Mouse (Mus musculus) forebrain, embryonic 16.5 days (tissue): ENCODE data around the gene Kcnip4. TPM values are rescaled to one million over a fixed set of nuclear protein-coding genes. Genes with fewer than 3 reads are reported as not detected.

ENCODE experiments used
- ATAC-seq: fragments of 200-750 bp; cut with Nextera tagmentation; 2 replicates; pipeline ENCODE4 v1.8.0; 2017; ENCODE audit warnings: mild to moderate bottlenecking, moderate library complexity
- H3K27ac ChIP-seq: fragments of 300-500 bp; sonication (generic); 2 replicates; pipeline ENCODE4 v1.5.1; 2014; ENCODE audit warnings: low read length, control low read depth
- H3K27me3 ChIP-seq: fragments of 300-500 bp; sonication (generic); replicated peaks from 2 replicates; pipeline ENCODE4 v1.6.1; 2014; ENCODE audit warnings: low read length; ENCODE audit not compliant: control insufficient read depth, insufficient read depth
- H3K36me3 ChIP-seq: fragments of 300-500 bp; sonication (generic); 2 replicates; pipeline ENCODE4 v1.6.1; 2014; ENCODE audit not compliant: control insufficient read depth, insufficient read depth
- H3K4me1 ChIP-seq: fragments of 300-500 bp; sonication (generic); replicated peaks from 2 replicates; pipeline ENCODE4 v1.6.1; 2014; ENCODE audit warnings: low read length; ENCODE audit not compliant: control insufficient read depth, insufficient read depth
- H3K4me2 ChIP-seq: fragments of 300-500 bp; sonication (generic); 2 replicates; pipeline ENCODE4 v1.6.1; 2014; ENCODE audit warnings: mild to moderate bottlenecking, low read length, control low read depth
- H3K4me3 ChIP-seq: fragments of 300-500 bp; sonication (generic); replicated peaks from 2 replicates; pipeline ENCODE4 v1.5.1; 2014; ENCODE audit warnings: mild to moderate bottlenecking, low read length, control low read depth
- H3K9ac ChIP-seq: fragments of 300-500 bp; sonication (generic); replicated peaks from 2 replicates; pipeline ENCODE4 v1.6.1; 2014; ENCODE audit warnings: low read depth, low read length, control low read depth
- H3K9me3 ChIP-seq: fragments of 300-500 bp; sonication (generic); 2 replicates; pipeline ENCODE4 v1.6.1; 2016; ENCODE audit warnings: low read length; ENCODE audit not compliant: control insufficient read depth
- WGBS: fragments of 180-500 bp; shearing (Covaris S2); extraction: QIAGEN DNeasy Blood & Tissue Kit; methylation state at CpG from one replicate; pipeline ENCODE4 v1.1.7; 2014; 5-methylcytosine and 5-hydroxymethylcytosine counted together
- polyA plus RNA-seq: library from polyadenylated mRNA; unstranded; fragments of >200 nt; fragmentation: Nextera tagmentation; extraction: Ambion mirVana; gene quantifications from 2 replicates; pipeline ENCODE4 v1.2.1, GENCODE M21; 2015

Kcnip4 gene
- polyA plus RNA-seq, 1 experiment from 2014 or later: 8.8 TPM

- H3K4me3 ChIP-seq: peak overlapping the region; percentile 35
- H3K4me1 ChIP-seq: peaks cover 17% of the 10 kb centered on the region
- ATAC-seq: peak; percentile 50; the same call in 1 of the 2 replicates
- H3K4me2 ChIP-seq: peak overlapping the region; percentile 63
- H3K27ac ChIP-seq: no peak overlapping the region
- H3K9me3 ChIP-seq: no peaks in the 10 kb centered on the region
- H3K36me3 ChIP-seq: no peaks in the 10 kb centered on the region
- no peaks in the 10 kb centered on the region for H3K27me3 ChIP-seq
- peak overlapping the region; percentile 50; the same call in 1 of the 2 replicates for H3K9ac ChIP-seq
- WGBS: 10% methylated on average over 12 of the region's 12 CpGs
Measured at GRCm38 (mm10) chr5:49285455-49286135, 239.1 kb downstream of the Kcnip4 start.

DNA sequence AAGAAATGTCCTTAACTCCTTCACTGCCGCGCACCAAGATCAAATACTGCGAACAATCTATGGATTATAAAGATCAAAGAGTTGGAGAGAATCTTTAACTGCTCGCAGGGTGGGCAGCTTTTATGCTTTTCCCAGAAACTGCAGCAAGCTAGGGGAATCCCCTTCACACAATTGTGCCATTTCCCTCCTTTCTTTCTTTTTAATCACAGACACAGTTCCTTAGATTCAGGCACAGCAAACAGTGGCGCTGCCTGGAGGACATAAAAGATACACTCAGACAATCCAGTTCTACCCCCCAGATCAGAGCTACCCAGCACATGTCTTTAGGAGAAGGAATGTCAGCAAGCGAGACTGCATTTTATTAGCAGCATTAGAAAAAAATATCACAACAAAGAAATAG lies 239.9 kb downstream of the Kcnip4 start:
- Histone ChIP-seq H3K27me3 (no peaks in the 10 kb centered on the region), H3K4me1 (peaks cover 17% of the 10 kb centered on the region), H3K36me3 (no peaks in the 10 kb centered on the region), H3K9ac (no peak overlapping the region), H3K4me3 (peak overlapping the region; percentile 35), H3K4me2 (peak overlapping the region; percentile 63), H3K27ac (no peak overlapping the region), H3K9me3 (no peaks in the 10 kb centered on the region)
- ATAC-seq: 0 out of 2 replicates have a peak, but pooled peaks have one; percentile 54
- WGBS: 10% methylated on average over 6 of the region's 6 CpGs

DNA sequence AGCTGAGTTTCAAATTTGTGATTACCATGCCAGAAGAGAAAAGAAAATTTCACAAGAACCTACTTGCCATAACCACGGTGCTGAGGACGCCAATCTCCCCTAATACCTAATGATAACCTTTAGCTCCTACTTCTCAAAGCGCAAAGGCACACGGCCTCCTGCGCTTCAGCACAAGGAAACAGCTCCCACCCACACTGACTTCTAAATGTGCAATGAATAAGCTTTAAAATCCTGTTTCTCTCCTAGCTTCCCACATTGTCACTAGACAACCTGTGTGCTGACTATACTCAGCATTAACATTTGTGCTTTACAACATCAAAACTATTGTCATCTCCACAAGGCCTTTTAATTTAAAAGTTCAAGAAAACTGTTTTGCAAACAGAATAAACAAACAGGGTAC lies 241.3 kb downstream of the Kcnip4 start:
- H3K27ac ChIP-seq: no peak overlapping the region
- no peak overlapping the region for H3K4me3 ChIP-seq
- 68% methylated on average over 5 of the region's 5 CpGs for WGBS
- no peaks in the 10 kb centered on the region for H3K9me3 ChIP-seq
- no peak overlapping the region for H3K9ac ChIP-seq
- H3K4me2 ChIP-seq: no peak overlapping the region
- H3K36me3 ChIP-seq: no peaks in the 10 kb centered on the region
- peaks cover 17% of the 10 kb centered on the region for H3K4me1 ChIP-seq
- ATAC-seq: no peak
- H3K27me3 ChIP-seq: no peaks in the 10 kb centered on the region

DNA sequence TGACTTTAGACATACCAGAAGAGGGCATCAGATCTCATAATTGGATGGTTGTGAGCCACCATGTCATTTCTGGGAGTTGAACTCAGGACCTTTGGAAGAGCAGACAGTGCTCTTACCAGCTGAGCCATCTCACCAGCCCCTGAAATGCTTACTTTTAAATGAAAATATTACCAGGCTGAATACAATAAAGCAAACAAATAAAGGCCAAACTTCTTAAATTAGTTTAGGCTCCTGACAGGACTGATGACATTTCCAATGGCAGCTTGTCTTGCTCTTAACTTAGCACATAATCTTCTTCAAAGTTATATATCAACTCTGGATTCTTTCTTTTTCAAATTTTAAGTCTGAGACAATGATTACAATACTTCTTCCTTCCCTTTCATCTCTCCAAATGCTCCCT lies 252.8 kb downstream of the Kcnip4 start:
- Histone ChIP-seq H3K27me3 (no peaks in the 10 kb centered on the region), H3K9me3 (no peaks in the 10 kb centered on the region), H3K4me2 (no peak overlapping the region), H3K27ac (no peak overlapping the region), H3K36me3 (no peaks in the 10 kb centered on the region), H3K4me3 (no peak overlapping the region), H3K9ac (no peak overlapping the region), H3K4me1 (no peaks in the 10 kb centered on the region)
- ATAC-seq: no peak

DNA sequence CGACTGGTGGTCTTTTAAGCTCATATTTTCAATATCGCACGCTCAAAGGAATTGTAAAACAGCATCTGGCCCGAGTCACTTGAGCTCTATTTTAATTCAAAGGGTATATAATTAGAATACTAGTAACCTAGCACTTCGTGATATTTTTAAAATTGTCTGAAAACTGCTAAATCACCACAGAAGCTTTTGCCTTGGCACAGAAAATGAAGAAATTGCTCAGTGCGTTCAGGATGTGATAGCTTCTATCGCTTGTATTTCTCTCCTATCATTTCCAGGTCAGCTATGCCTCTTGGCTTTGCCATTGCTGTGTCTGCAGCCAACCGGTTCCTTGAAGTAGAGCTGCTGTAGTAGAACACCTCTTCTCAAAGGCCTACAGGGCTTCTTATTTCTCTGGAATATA lies 255.9 kb downstream of the Kcnip4 start:
- whole genome bisulfite sequencing: 87% methylated on average over 8 of the region's 8 CpGs
- Histone ChIP-seq H3K36me3 (no peaks in the 10 kb centered on the region), H3K4me2 (no peak overlapping the region), H3K9ac (no peak overlapping the region), H3K9me3 (no peaks in the 10 kb centered on the region), H3K27ac (no peak overlapping the region), H3K4me1 (no peaks in the 10 kb centered on the region), H3K4me3 (no peak overlapping the region), H3K27me3 (no peaks in the 10 kb centered on the region)
- no peak for ATAC-seq

DNA sequence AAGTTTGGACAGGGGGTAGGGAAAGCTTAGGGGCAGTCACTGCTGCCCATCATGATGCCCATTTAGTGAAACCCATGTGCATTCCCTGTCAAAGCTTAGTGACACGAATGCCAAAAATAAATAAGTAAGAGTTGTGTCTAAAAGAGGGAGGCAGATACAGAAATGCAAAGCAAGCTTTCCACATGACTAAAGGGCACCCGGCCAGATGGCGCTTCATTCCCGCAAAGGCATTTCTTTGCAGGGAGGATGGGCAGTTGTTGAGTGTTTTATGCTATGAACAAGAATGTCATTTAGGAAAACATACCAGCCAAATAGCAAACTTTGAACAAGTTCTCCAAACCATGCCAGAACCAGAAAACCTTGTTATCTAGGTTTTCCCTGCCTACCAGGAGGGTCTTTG lies 265.4 kb downstream of the Kcnip4 start:
- Histone ChIP-seq H3K9ac (no peak overlapping the region), H3K4me2 (no peak overlapping the region), H3K27me3 (no peaks in the 10 kb centered on the region), H3K9me3 (no peaks in the 10 kb centered on the region), H3K4me3 (no peak overlapping the region), H3K4me1 (no peaks in the 10 kb centered on the region), H3K36me3 (no peaks in the 10 kb centered on the region), H3K27ac (no peak overlapping the region)
- WGBS: 88% methylated on average over 4 of the region's 4 CpGs
- ATAC-seq: no peak

GRCm38 (mm10) chr5:49256850-49257249 lies 267.9 kb downstream of the Kcnip4 start:
- H3K27ac ChIP-seq: no peak overlapping the region
- WGBS: 79% methylated on average over 3 of the region's 3 CpGs
- no peaks in the 10 kb centered on the region for H3K9me3 ChIP-seq
- no peak for ATAC-seq
- H3K9ac ChIP-seq: no peak overlapping the region
- H3K36me3 ChIP-seq: no peaks in the 10 kb centered on the region
- no peak overlapping the region for H3K4me2 ChIP-seq
- no peaks in the 10 kb centered on the region for H3K4me1 ChIP-seq
- no peaks in the 10 kb centered on the region for H3K27me3 ChIP-seq
- H3K4me3 ChIP-seq: no peak overlapping the region

GRCm38 (mm10) chr5:49255983-49256382 lies 268.7 kb downstream of the Kcnip4 start:
- no peak overlapping the region for H3K4me3 ChIP-seq
- H3K27me3 ChIP-seq: no peaks in the 10 kb centered on the region
- H3K36me3 ChIP-seq: no peaks in the 10 kb centered on the region
- no peak overlapping the region for H3K27ac ChIP-seq
- no peak for ATAC-seq
- no peaks in the 10 kb centered on the region for H3K4me1 ChIP-seq
- no peaks in the 10 kb centered on the region for H3K9me3 ChIP-seq
- H3K4me2 ChIP-seq: no peak overlapping the region
- WGBS: 73% methylated on average over 4 of the region's 4 CpGs
- H3K9ac ChIP-seq: no peak overlapping the region

GRCm38 (mm10) chr5:49247081-49247480 lies 277.6 kb downstream of the Kcnip4 start:
- no peak for ATAC-seq
- Histone ChIP-seq H3K9ac (no peak overlapping the region), H3K4me2 (no peak overlapping the region), H3K4me3 (no peak overlapping the region), H3K9me3 (no peaks in the 10 kb centered on the region), H3K36me3 (no peaks in the 10 kb centered on the region), H3K27me3 (no peaks in the 10 kb centered on the region), H3K27ac (no peak overlapping the region), H3K4me1 (no peaks in the 10 kb centered on the region)
- WGBS: 66% methylated on average over 2 of the region's 2 CpGs

- 64% methylated on average over 4 of the region's 4 CpGs for whole genome bisulfite sequencing
Measured at GRCm38 (mm10) chr5:49244414-49244813, 280.3 kb downstream of the Kcnip4 start.

More at GRCm38 (mm10) chr5:49244414-49244813, 280.3 kb downstream of the Kcnip4 start:
- H3K27ac ChIP-seq: no peak overlapping the region
- no peak overlapping the region for H3K4me3 ChIP-seq
- no peak overlapping the region for H3K9ac ChIP-seq
- no peaks in the 10 kb centered on the region for H3K36me3 ChIP-seq
- no peaks in the 10 kb centered on the region for H3K27me3 ChIP-seq
- no peaks in the 10 kb centered on the region for H3K9me3 ChIP-seq
- H3K4me2 ChIP-seq: no peak overlapping the region
- ATAC-seq: no peak
- H3K4me1 ChIP-seq: no peaks in the 10 kb centered on the region
